Mouse (Mus musculus) MEL (cell line): ENCODE measurements around the gene Parp1.

ENCODE experiments used
- CTCF ChIP-seq, 3 experiments: IDR thresholded peaks in 2 of 3; conservative IDR thresholded peaks in 1 of 3; 2 replicates each; pipeline ENCODE4 v1.5.1; 2011 to 2012; ENCODE audit warnings: low read length in 3 of 3, low read depth in 2 of 3, mild to moderate bottlenecking in 2 of 3, improper control_type of control experiment in 1 of 3, inconsistent platforms in 1 of 3, mixed read lengths in 1 of 3, moderate library complexity in 1 of 3; ENCODE audit not compliant: control insufficient read depth in 1 of 3, insufficient read depth in 1 of 3, poor library complexity in 1 of 3, severe bottlenecking in 1 of 3
- E2F4 ChIP-seq: IDR thresholded peaks from 2 replicates; pipeline ENCODE4 v1.6.1; 2011; ENCODE audit warnings: low read depth, low read length, improper control_type of control experiment, borderline replicate concordance
- KAT2A ChIP-seq: conservative IDR thresholded peaks from 2 replicates; pipeline ENCODE4 v1.6.1; 2012; ENCODE audit warnings: low read depth, low read length, improper control_type of control experiment, inconsistent platforms
- MAX ChIP-seq: IDR thresholded peaks from 2 replicates; pipeline ENCODE4 v1.6.1; 2011; ENCODE audit warnings: low read length, improper control_type of control experiment
- MYC ChIP-seq: IDR thresholded peaks from 2 replicates; pipeline ENCODE4 v1.6.1; 2011; ENCODE audit warnings: low read depth, mild to moderate bottlenecking, low read length, improper control_type of control experiment, moderate library complexity
- POLR2A ChIP-seq, 2 experiments: IDR thresholded peaks; 2 replicates each; pipeline ENCODE4 v1.6.1; 2011 to 2012; ENCODE audit warnings: low read length in 2 of 2, mild to moderate bottlenecking in 2 of 2, control low read depth in 1 of 2, improper control_type of control experiment in 1 of 2, low read depth in 1 of 2, moderate library complexity in 1 of 2; ENCODE audit not compliant: control insufficient read depth in 1 of 2, insufficient read depth in 1 of 2, poor library complexity in 1 of 2
- POLR2AphosphoS2 ChIP-seq: IDR thresholded peaks from 2 replicates; pipeline ENCODE4 v1.6.1; 2011; ENCODE audit warnings: low read length, improper control_type of control experiment
- POLR2AphosphoS5 ChIP-seq: IDR thresholded peaks from 2 replicates; pipeline ENCODE4 v1.6.1; 2012; ENCODE audit warnings: low read depth, borderline replicate concordance, mild to moderate bottlenecking, inconsistent platforms, low read length, moderate library complexity, mixed read lengths
- RCOR1 ChIP-seq: IDR thresholded peaks from 2 replicates; pipeline ENCODE4 v1.6.1; 2012; ENCODE audit warnings: low read depth, mild to moderate bottlenecking, inconsistent platforms, low read length, improper control_type of control experiment
- SMC3 ChIP-seq: IDR thresholded peaks from 2 replicates; pipeline ENCODE4 v1.6.1; 2011; ENCODE audit warnings: low read depth, low read length, improper control_type of control experiment
- TAL1 ChIP-seq: IDR thresholded peaks from 2 replicates; pipeline ENCODE4 v1.6.1; 2012; ENCODE audit warnings: mild to moderate bottlenecking, inconsistent platforms, low read length, moderate library complexity, mixed read lengths
- USF1 ChIP-seq: IDR thresholded peaks from 2 replicates; pipeline ENCODE4 v1.6.1; 2014; ENCODE audit warnings: low read depth, mild to moderate bottlenecking, inconsistent platforms, low read length, improper control_type of control experiment, moderate library complexity
- ZC3H11A ChIP-seq: IDR thresholded peaks from 2 replicates; pipeline ENCODE4 v1.6.1; 2012; ENCODE audit warnings: low read depth, mild to moderate bottlenecking, inconsistent platforms, low read length, improper control_type of control experiment
- ZNF384 ChIP-seq: IDR thresholded peaks from 2 replicates; pipeline ENCODE4 v1.6.1; 2012; ENCODE audit warnings: low read depth, mild to moderate bottlenecking, inconsistent platforms, low read length, improper control_type of control experiment

DNA sequence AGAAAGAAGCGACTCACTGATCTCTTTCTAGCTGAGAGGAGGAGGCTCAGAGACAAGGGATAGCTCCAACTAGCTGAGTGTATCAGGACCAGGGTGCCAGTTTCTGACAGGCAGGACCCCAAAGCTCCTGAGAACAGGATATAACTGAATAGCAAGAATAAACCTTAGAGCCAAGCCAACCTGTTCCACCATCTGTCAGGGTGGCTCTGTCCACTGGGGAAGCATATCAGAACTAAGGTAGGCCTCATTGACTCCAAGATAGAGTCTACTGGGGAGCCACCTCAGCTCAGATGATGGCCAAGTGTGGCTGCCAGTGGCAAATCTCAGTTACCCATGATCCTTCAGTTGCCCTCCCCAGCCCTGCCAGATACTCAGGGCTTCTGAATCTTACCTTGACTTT is 43.4 kb upstream of the Parp1 start:
- TF ChIP-seq E2F4, result no peak
- no peak for TF ChIP-seq RCOR1
- TF ChIP-seq CTCF (IDR thresholded peaks at IDR 0.05 in 2 of 3, conservative IDR thresholded peaks at IDR 0.05 in 1 of 3; ENCODE audit: control insufficient read depth in 1 of 3, insufficient read depth in 1 of 3, low read depth in 2 of 3, low read length in 3 of 3, poor library complexity in 1 of 3, severe bottlenecking in 1 of 3), result no peak
- TF ChIP-seq MAX, result no peak
- no peak for TF ChIP-seq SMC3
- TF ChIP-seq KAT2A, result no peak
- no peak for TF ChIP-seq ZC3H11A
- no peak for TF ChIP-seq POLR2AphosphoS5
- TF ChIP-seq POLR2A (IDR thresholded peaks at IDR 0.05; ENCODE audit: control insufficient read depth in 1 of 2, insufficient read depth in 1 of 2, low read depth in 1 of 2, low read length in 2 of 2, poor library complexity in 1 of 2), result no peak
- TF ChIP-seq ZNF384, result no peak
- TF ChIP-seq USF1, result no peak
- no peak for TF ChIP-seq MYC
- no peak for TF ChIP-seq TAL1
- no peak for TF ChIP-seq POLR2AphosphoS2
